Mouse (Mus musculus) stomach, postnatal 0 days (tissue): ENCODE measurements at regions not wholly inside any gene's neighbourhood (a gene's known extent, or its start where the extent isn't known, plus 50 kb on each side); places are given as distances from the start of the nearest gene placed in this dataset.

Source experiments
- CTCF ChIP-seq: IDR thresholded peaks from 2 replicates; pipeline ENCODE4 v1.5.1; 2016; ENCODE audit warnings: antibody characterized with exemption, low read depth, mild to moderate bottlenecking, moderate library complexity
- EP300 ChIP-seq: optimal IDR thresholded peaks from 2 replicates; pipeline ENCODE3; 2016; ENCODE audit warnings: antibody characterized with exemption

- TF ChIP-seq CTCF, result no peak
- no peak for TF ChIP-seq EP300
Observed at GRCm38 (mm10) chr16:76218310-76219170, 155.1 kb downstream of the Nrip1 start.
